Mouse (Mus musculus): Measurements from ENCODE around the gene Gm21440.
"Not testable (repeated sequence)": the region's sequence is repeated elsewhere in the genome, so short reads cannot be mapped to it uniquely, and the experiment has no call there.

Gm21440 gene

GRCm38 (mm10) chrY:13252091-13252490 is at the start of gene Gm21440, which contains the start of gene Gm21454:
TSS of gene Gm21440 (plus strand) at chrY:13252391.
TSS of gene Gm21454 (plus strand) at chrY:13252442.
- not testable (repeated sequence) for DNase-seq (ENCODE audit: extremely low spot score)

- not testable (repeated sequence) for DNase-seq (ENCODE audit: extremely low spot score)
These were observed 28.4 kb upstream of the Gm21440 start, which contains the start of gene Gm21828 for GRCm38 (mm10) chrY:13223828-13224227. TSS of gene Gm21828 (minus strand) at chrY:13223928.
